Mouse (Mus musculus) intestine, embryonic 16.5 days (tissue): ENCODE data around the gene Gm6525. TPM values are rescaled to one million over a fixed set of nuclear protein-coding genes. Genes with fewer than 3 reads are reported as not detected.

ENCODE experiments used
- ATAC-seq: fragments of 200-750 bp; cut with Nextera tagmentation; 2 replicates; pipeline ENCODE4 v1.8.0; 2017; ENCODE audit warnings: moderate TSS enrichment, moderate library complexity
- H3K27ac ChIP-seq: fragments of 300-500 bp; sonication (generic); 2 replicates; pipeline ENCODE4 v1.5.1; 2014; ENCODE audit warnings: mild to moderate bottlenecking, low read length
- H3K27me3 ChIP-seq: fragments of 300-500 bp; sonication (generic); replicated peaks from 2 replicates; pipeline ENCODE4 v1.6.1; 2014; ENCODE audit warnings: low read length, control low read depth, mixed read lengths; ENCODE audit not compliant: control insufficient read depth, insufficient read depth
- H3K36me3 ChIP-seq: fragments of 300-500 bp; sonication (generic); 2 replicates; pipeline ENCODE4 v1.6.1; 2014; ENCODE audit warnings: low read length, control low read depth; ENCODE audit not compliant: control insufficient read depth, insufficient read depth
- H3K4me1 ChIP-seq: fragments of 300-500 bp; sonication (generic); 2 replicates; pipeline ENCODE4 v1.6.1; 2014; ENCODE audit warnings: low read length, control low read depth, mixed read lengths; ENCODE audit not compliant: control insufficient read depth, insufficient read depth
- H3K4me2 ChIP-seq: fragments of 300-500 bp; sonication (generic); 2 replicates; pipeline ENCODE4 v1.6.1; 2014; ENCODE audit warnings: low read depth, low read length, control low read depth
- H3K4me3 ChIP-seq: fragments of 300-500 bp; sonication (generic); 2 replicates; pipeline ENCODE4 v1.5.1; 2014; ENCODE audit warnings: mild to moderate bottlenecking, low read length
- H3K9ac ChIP-seq: fragments of 300-500 bp; sonication (generic); 2 replicates; pipeline ENCODE4 v1.6.1; 2014; ENCODE audit warnings: low read depth, low read length
- H3K9me3 ChIP-seq: fragments of 300-500 bp; sonication (generic); 2 replicates; pipeline ENCODE4 v1.6.1; 2016; ENCODE audit warnings: low read length, control low read depth; ENCODE audit not compliant: control insufficient read depth
- WGBS: fragments of 180-500 bp; shearing (Covaris S2); extraction: QIAGEN DNeasy Blood & Tissue Kit; methylation state at CpG from one replicate; pipeline ENCODE4 v1.1.7; 2014; 5-methylcytosine and 5-hydroxymethylcytosine counted together
- polyA plus RNA-seq: library from polyadenylated mRNA; unstranded; fragments of >200 nt; fragmentation: Nextera tagmentation; extraction: Ambion mirVana; gene quantifications from 2 replicates; pipeline ENCODE4 v1.2.1, GENCODE M21; 2015

Gm6525 gene
- polyA plus RNA-seq, 1 experiment from 2014 or later = 1.4 TPM

DNA sequence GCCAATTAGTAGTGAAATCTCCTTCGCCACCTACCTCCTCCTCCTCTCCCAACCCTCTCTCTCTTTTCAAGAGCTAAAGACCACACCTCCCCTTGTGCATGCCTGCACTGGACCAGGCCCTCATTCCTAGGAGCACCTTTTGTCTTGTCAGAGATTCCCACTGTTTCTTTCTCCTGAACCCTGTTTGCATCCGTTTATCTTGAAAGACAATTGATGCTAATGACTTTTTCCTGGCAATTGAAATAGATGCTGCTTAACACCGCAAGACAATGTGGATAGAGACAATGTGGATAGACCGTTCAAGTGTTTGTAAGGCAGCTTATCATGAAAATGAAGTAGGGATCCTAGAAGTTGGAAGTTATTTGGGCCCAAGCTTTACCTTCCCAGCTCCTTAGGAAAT lies 7.8 kb downstream of the Gm6525 start:
- H3K27ac ChIP-seq = no peak overlapping the region
- 50% methylated on average over 4 of the region's 4 CpGs for WGBS
- no peaks in the 10 kb centered on the region for H3K4me1 ChIP-seq
- no peak overlapping the region for H3K4me3 ChIP-seq
- no peaks in the 10 kb centered on the region for H3K9me3 ChIP-seq
- ATAC-seq = no peak
- H3K36me3 ChIP-seq = no peaks in the 10 kb centered on the region
- no peak overlapping the region for H3K4me2 ChIP-seq
- no peak overlapping the region for H3K9ac ChIP-seq
- no peaks in the 10 kb centered on the region for H3K27me3 ChIP-seq

DNA sequence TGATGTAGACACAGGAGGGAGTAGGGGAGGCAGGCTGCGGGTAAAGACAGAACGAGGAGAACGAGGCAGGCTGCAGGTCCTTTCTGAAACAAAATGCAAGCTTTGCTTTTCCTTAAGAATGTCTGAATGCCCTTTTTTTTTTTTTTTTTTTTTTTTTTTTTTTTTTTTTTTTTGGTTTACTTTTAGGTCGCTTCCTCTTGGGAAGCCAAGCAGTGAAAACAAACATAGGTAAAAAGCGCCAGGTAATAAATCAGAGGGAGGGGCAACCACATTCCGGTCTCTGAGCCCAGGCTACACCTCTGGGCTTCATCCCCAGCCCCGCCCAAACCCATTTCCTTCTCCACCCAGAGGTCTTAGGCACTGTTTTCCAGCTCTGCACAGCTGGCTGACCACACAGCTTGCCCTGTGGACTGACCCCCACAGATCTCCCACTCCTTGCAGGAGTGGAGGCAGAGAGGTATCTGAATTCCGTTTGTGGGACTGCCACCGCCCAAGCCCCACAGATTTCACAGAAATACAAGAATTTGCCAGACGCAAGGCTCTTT lies 15.8 kb downstream of the Gm6525 start:
- no peak overlapping the region for H3K27ac ChIP-seq

DNA sequence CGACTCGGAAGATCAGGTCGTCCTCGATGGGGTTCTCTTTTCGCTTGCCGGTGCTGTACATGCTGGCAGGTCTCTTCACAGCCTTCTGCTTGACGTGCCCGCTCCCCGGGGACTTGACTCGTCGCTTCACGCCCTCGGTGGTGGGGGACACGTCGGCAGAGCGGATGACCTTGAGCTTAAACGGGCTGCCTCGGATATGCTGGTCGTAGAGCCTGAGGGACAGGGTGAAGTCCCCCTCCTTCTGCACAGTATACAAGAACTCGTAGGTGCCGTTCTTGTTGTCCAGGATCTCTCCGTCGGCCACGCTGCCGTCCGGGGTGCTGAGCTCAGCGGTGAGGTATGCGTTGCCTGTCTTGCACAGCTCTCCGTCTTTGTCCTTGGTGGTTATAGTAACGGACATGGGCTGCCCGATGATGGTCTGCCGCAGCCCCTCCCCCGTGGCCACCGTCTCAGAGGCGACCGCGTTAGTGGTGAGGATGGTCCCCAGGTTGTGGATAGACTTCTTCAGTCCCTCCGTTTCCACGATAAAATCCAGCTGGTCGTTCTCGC lies 16.7 kb downstream of the Gm6525 start:
- H3K9me3 ChIP-seq = no peaks in the 10 kb centered on the region
- peak; percentile 24; the same call in 1 of the 2 replicates for ATAC-seq
- peak overlapping the region; percentile 46 for H3K9ac ChIP-seq
- peak overlapping the region; percentile 42; the same call in 1 of the 2 replicates for H3K27ac ChIP-seq
- 12% methylated on average over 41 of the region's 41 CpGs for WGBS
- no peaks in the 10 kb centered on the region for H3K27me3 ChIP-seq
- H3K4me1 ChIP-seq = peaks cover 23% of the 10 kb centered on the region
- peak overlapping the region; percentile 56 for H3K4me2 ChIP-seq
- 0 out of 2 replicates have a peak, but pooled peaks cover 3% of the 10 kb centered on the region for H3K36me3 ChIP-seq
- peak overlapping the region; percentile 40 for H3K4me3 ChIP-seq

More for the DNA sequence above, 15.8 kb downstream of the Gm6525 start:
- Histone ChIP-seq H3K4me2 (peak overlapping the region; percentile 56), H3K27me3 (no peaks in the 10 kb centered on the region), H3K4me3 (peak overlapping the region; percentile 40), H3K9ac (peak overlapping the region; percentile 46), H3K4me1 (peaks cover 23% of the 10 kb centered on the region), H3K9me3 (no peaks in the 10 kb centered on the region), H3K36me3 (0 out of 2 replicates have a peak, but pooled peaks cover 3% of the 10 kb centered on the region)
- peak; percentile 52; the same call in 1 of the 2 replicates for ATAC-seq
- WGBS = 34% methylated on average over 10 of the region's 10 CpGs

DNA sequence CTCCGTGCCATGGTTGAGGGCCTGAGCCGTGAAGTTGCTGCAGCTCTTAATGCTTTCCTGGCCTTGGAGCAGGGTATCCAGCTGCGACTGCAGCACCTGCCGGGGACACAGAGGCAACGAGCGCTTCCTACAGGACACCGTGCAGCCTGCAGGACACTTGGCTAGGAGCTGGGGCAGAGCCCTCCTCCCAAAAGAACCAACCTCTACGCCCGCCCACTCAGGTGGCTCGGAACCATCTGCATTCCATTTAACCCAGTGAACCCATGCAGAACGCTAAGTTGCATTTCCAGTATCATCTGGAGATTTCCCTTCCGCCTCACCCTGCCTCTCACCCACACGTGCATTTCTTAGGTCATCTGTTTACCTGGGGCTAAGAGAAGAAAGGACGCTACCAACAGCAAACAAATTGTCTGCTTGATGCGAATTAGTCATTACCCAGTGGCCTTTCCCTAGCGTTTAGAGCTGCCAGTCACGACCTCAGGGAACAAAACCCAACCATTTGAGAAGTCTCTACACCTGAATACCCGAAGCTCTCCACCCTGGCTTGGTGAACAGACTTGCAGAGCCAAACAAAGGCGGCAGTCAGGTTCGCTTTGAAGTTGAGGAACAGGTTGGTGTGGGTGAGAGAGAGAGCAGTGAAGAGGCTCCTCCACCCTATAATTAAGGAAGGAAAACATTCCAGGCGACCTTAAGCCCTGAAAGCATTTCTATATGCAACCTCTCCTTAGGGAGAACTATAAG lies 17.4 kb downstream of the Gm6525 start:
- H3K9ac ChIP-seq = peak overlapping the region; percentile 46
- H3K4me1 ChIP-seq = peaks cover 23% of the 10 kb centered on the region
- peak; percentile 82 for ATAC-seq

DNA sequence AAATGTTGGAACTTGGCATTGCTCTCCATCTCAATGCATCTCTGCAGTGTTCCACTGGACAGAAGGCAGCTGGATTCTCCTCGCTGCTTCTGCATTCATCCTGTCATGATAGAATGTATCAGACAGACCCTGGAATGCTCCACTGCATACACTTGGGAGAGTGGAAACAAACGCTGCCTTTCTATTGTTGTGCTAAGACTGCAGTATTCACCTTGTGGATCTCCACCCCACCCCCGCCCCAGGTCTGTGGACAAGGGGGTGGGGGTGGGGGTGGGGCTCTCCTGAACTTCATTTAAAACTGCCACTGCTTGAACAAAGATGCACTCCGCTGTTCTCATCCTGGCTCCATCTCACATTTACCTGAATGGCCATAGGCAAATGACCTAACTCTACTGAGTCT lies 20.0 kb downstream of the Gm6525 start:
- Histone ChIP-seq H3K9me3 (no peaks in the 10 kb centered on the region), H3K4me1 (peaks cover 23% of the 10 kb centered on the region), H3K27me3 (no peaks in the 10 kb centered on the region), H3K36me3 (peaks cover 10% of the 10 kb centered on the region), H3K9ac (no peak overlapping the region), H3K4me3 (no peak overlapping the region), H3K27ac (no peak overlapping the region), H3K4me2 (no peak overlapping the region)
- no peak for ATAC-seq
- WGBS = 59% methylated on average over 4 of the region's 4 CpGs

More for the DNA sequence above, 17.4 kb downstream of the Gm6525 start:
- no peaks in the 10 kb centered on the region for H3K9me3 ChIP-seq
- no peaks in the 10 kb centered on the region for H3K27me3 ChIP-seq
- peaks cover 6% of the 10 kb centered on the region; the same call in 1 of the 2 replicates for H3K36me3 ChIP-seq
- H3K4me2 ChIP-seq = peak overlapping the region; percentile 56
- H3K27ac ChIP-seq = peak overlapping the region; percentile 42; the same call in 1 of the 2 replicates
- WGBS = 39% methylated on average over 21 of the region's 21 CpGs
- peak overlapping the region; percentile 40 for H3K4me3 ChIP-seq

DNA sequence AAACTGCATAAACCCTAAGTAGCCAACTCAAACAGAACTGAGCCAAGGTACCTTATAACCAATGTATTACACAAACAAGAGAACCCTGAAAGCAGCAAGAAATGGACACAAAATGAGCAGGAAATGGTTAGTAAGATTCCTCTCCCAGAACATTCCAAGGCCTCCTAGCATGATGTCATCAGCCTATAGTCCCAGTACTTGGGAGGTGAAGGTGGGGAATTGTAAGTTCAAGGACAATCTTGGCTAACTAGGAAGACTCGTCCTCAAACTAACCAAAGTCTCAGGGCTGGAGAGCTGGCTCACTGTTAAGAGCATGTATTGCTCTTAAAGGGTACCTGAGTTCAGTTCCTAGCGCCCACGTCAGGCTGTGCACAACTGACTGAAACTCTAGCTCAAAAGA lies 24.3 kb downstream of the Gm6525 start:
- ATAC-seq = no peak
- H3K27me3 ChIP-seq = no peaks in the 10 kb centered on the region
- peaks cover 7% of the 10 kb centered on the region for H3K36me3 ChIP-seq
- H3K27ac ChIP-seq = no peak overlapping the region
- H3K9me3 ChIP-seq = no peaks in the 10 kb centered on the region
- H3K4me1 ChIP-seq = 0 out of 2 replicates have a peak, but pooled peaks cover under 1% of the 10 kb centered on the region
- H3K4me3 ChIP-seq = no peak overlapping the region
- 93% methylated on average over 3 of the region's 3 CpGs for WGBS
- H3K9ac ChIP-seq = no peak overlapping the region
- no peak overlapping the region for H3K4me2 ChIP-seq

DNA sequence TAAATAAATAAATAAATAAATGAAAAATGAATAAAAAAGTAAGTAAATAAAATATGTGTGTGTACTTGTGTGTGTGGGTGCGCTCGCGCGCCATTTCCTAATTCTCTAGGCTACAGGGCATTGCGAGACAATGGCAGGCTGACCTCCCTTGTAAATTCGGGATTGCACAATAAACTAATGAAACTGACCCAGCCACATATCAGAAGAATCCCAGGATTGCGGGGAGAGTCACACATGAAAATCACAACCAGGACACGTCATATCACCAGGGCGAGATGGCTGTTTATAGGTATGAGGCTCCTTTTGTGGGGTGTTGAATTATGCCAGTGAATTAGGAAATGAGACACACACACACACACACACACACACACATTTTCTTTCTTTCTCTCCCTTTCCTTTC lies 25.6 kb downstream of the Gm6525 start:
- 94% methylated on average over 9 of the region's 9 CpGs for WGBS
- Histone ChIP-seq H3K9ac (no peak overlapping the region), H3K4me3 (no peak overlapping the region), H3K36me3 (peaks cover 7% of the 10 kb centered on the region), H3K27ac (no peak overlapping the region), H3K4me2 (no peak overlapping the region), H3K9me3 (no peaks in the 10 kb centered on the region), H3K27me3 (no peaks in the 10 kb centered on the region), H3K4me1 (no peaks in the 10 kb centered on the region)
- no peak for ATAC-seq

DNA sequence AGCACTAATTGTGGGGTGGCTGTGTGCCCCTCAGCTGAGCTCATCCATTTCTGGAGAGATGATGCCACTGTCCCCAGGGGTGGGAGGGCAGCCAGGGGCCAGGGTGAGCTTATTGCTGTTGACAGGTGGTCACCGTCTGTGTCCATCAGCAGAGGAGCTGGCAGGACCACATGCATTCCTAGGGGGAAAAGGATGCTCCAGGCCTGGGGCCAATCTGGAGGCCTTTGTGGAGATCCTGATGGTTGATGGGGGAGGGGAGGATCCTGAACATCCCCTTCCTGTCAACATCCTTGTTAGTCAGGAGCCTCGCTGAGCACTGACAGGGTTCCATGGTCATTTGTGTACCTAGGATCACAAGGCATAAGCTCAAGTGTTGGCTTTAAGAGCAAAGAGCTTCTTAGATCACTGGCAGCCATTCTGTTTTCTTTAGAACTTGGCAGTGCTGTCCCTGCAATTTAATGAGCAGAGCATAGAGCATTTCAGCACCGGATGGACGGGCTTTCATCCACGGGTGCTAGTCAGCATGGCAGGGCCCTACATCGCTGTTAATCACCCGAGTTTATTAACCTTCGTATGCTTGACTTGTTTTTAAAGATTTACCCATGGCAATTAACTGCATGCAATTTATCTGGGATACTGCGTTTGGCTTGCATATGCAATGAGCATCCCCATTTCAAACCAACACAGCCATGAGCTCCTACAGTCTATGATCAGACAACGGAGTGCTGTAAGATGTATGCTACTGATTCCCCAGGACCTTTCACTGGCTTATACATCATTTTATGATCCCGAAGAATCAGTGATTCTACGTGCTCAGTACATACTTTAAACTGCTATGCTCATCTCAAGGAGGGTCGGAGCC lies 26.9 kb downstream of the Gm6525 start:
- Histone ChIP-seq H3K4me2 (no peak overlapping the region), H3K27ac (no peak overlapping the region), H3K9ac (no peak overlapping the region), H3K4me1 (no peaks in the 10 kb centered on the region), H3K36me3 (peaks cover 7% of the 10 kb centered on the region), H3K9me3 (no peaks in the 10 kb centered on the region), H3K27me3 (no peaks in the 10 kb centered on the region), H3K4me3 (no peak overlapping the region)
- no peak for ATAC-seq
- WGBS = 76% methylated on average over 13 of the region's 13 CpGs

DNA sequence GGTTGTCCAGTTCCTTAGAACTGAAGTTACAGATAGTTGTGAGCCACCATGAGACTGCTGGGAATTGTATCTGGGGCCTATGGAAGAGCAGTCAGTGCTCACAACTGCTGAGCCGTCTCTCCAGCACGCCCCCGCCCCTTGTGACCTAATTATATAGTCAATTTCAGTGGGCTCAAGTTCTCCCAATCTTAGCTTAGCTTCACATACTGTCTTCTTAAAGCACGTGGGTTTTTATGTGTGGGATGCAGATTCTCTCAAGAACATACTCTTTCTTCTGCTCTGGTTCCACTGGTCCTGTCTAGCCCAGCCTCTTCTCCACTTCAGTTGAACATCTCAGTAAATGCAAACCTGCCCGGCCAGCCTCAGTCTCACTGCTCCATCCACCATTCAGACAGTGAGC lies 30.7 kb downstream of the Gm6525 start:
- Histone ChIP-seq H3K4me2 (no peak overlapping the region), H3K27me3 (no peaks in the 10 kb centered on the region), H3K4me1 (no peaks in the 10 kb centered on the region), H3K9me3 (no peaks in the 10 kb centered on the region), H3K27ac (no peak overlapping the region), H3K9ac (no peak overlapping the region), H3K4me3 (no peak overlapping the region), H3K36me3 (0 out of 2 replicates have a peak, but pooled peaks cover 2% of the 10 kb centered on the region)
- no peak for ATAC-seq
- 81% methylated on average over 5 of the region's 5 CpGs for WGBS
